Mouse (Mus musculus) heart, postnatal 25 days (tissue): ENCODE results near the gene Tbc1d10a. TPM values are rescaled to one million over a fixed set of nuclear protein-coding genes. Genes with fewer than 3 reads are reported as not detected.
"Not testable (repeated sequence)": the region's sequence is repeated elsewhere in the genome, so short reads cannot be mapped to it uniquely, and the experiment has no call there.

Experiments
- DNase-seq: peaks from one replicate; pipeline ENCODE4 v3.0.0; 2022; ENCODE audit warnings: low spot score
- intact Hi-C: fragments of 180-260 bp; cut with DNase I; formaldehyde crosslinking; loops from one replicate; pipeline ENCODE4 v1.15.1; 2025
- total RNA-seq, 2 experiments: library from RNA; stranded (reverse); gene quantifications; 2 replicates each; pipeline ENCODE4 v1.2.3; 2021

Gene Tbc1d10a
- total RNA-seq, 2 experiments from 2014 or later, result 9.3 to 10.9 TPM

- no peak for DNase-seq
- intact Hi-C loops, result no loop called here
Measured at GRCm38 (mm10) chr11:4177716-4178115, 8.9 kb upstream of the Tbc1d10a start.

GRCm38 (mm10) chr11:4182061-4182460 lies 4.5 kb upstream of the Tbc1d10a start:
- intact Hi-C loops, result loop anchor here (2.0 to 5.0 kb wide), 3 partner anchors 19 to 47 kb away; partner anchors contain the start of gene Rnf215
- DNase-seq, result no peak

- DNase-seq, result no peak
- intact Hi-C loops, result loop anchor here (2.0 to 5.0 kb wide), 3 partner anchors 21 to 49 kb away; partner anchors contain the start of gene Rnf215
Measured at GRCm38 (mm10) chr11:4183511-4183910, 3.1 kb upstream of the Tbc1d10a start.

- no peak for DNase-seq
- intact Hi-C loops, result loop anchor here (5.0 kb wide), 1 partner anchor 38 kb away; no protein-coding TSS in a partner anchor
Measured at GRCm38 (mm10) chr11:4184251-4184952, 2.2 kb upstream of the Tbc1d10a start.

GRCm38 (mm10) chr11:4185480-4185879 lies 1.1 kb upstream of the Tbc1d10a start:
- intact Hi-C loops, result not testable (repeated sequence)

GRCm38 (mm10) chr11:4187318-4187700 lies 720 bp downstream of the Tbc1d10a start:
- DNase-seq, result no peak
- intact Hi-C loops, result loop anchor here (2.0 kb wide), 1 partner anchor 15 kb away; no protein-coding TSS in a partner anchor

More at GRCm38 (mm10) chr11:4185480-4185879, 1.1 kb upstream of the Tbc1d10a start:
- DNase-seq, result not testable (repeated sequence)

GRCm38 (mm10) chr11:4189182-4189581 lies 2.6 kb downstream of the Tbc1d10a start:
- no peak for DNase-seq

GRCm38 (mm10) chr11:4190677-4191076 lies 4.1 kb downstream of the Tbc1d10a start:
- no peak for DNase-seq
- intact Hi-C loops, result loop anchor here (2.0 kb wide), 1 partner anchor 28 kb away; the partner anchor contains the start of gene Castor1

More at GRCm38 (mm10) chr11:4189182-4189581, 2.6 kb downstream of the Tbc1d10a start:
- intact Hi-C loops, result no loop called here

GRCm38 (mm10) chr11:4192757-4193156 lies 6.2 kb downstream of the Tbc1d10a start:
- intact Hi-C loops, result no loop called here
- no peak for DNase-seq

- intact Hi-C loops, result no loop called here
Measured at GRCm38 (mm10) chr11:4193420-4193819, 6.8 kb downstream of the Tbc1d10a start.

GRCm38 (mm10) chr11:4195597-4196031 lies 9.0 kb downstream of the Tbc1d10a start:
- intact Hi-C loops, result no loop called here
- no peak for DNase-seq

More at GRCm38 (mm10) chr11:4193420-4193819, 6.8 kb downstream of the Tbc1d10a start:
- DNase-seq, result no peak

- no peak for DNase-seq
- intact Hi-C loops, result no loop called here
Measured at GRCm38 (mm10) chr11:4196636-4197035, 10.0 kb downstream of the Tbc1d10a start.

GRCm38 (mm10) chr11:4197691-4198090 lies 11.1 kb downstream of the Tbc1d10a start:
- DNase-seq, result no peak
- intact Hi-C loops, result no loop called here

GRCm38 (mm10) chr11:4201981-4202700 lies 15.6 kb downstream of the Tbc1d10a start:
- no peak for DNase-seq
- intact Hi-C loops, result loop anchor here (2.0 kb wide), 1 partner anchor 15 kb away; the partner anchor contains the start of gene Tbc1d10a

GRCm38 (mm10) chr11:4202995-4203704 lies 16.6 kb downstream of the Tbc1d10a start:
- intact Hi-C loops, result loop anchor here (2.0 kb wide), 1 partner anchor 16 kb away; the partner anchor contains the start of gene Tbc1d10a

GRCm38 (mm10) chr11:4203705-4204074 lies 17.1 kb downstream of the Tbc1d10a start:
- intact Hi-C loops, result loop anchor here (2.0 kb wide), 1 partner anchor 17 kb away; the partner anchor contains the start of gene Tbc1d10a
- DNase-seq, result peak; percentile 85

More at GRCm38 (mm10) chr11:4202995-4203704, 16.6 kb downstream of the Tbc1d10a start:
- no peak for DNase-seq

GRCm38 (mm10) chr11:4205097-4205655 lies 18.6 kb downstream of the Tbc1d10a start:
- intact Hi-C loops, result no loop called here

GRCm38 (mm10) chr11:4205951-4206350 lies 19.4 kb downstream of the Tbc1d10a start:
- DNase-seq, result no peak
- intact Hi-C loops, result no loop called here

More at GRCm38 (mm10) chr11:4205097-4205655, 18.6 kb downstream of the Tbc1d10a start:
- DNase-seq, result no peak

- no peak for DNase-seq
- intact Hi-C loops, result no loop called here
Measured at GRCm38 (mm10) chr11:4206563-4206962, 20.0 kb downstream of the Tbc1d10a start.
